Mouse (Mus musculus): ENCODE results near the gene Camk1d. TPM values are rescaled to one million over a fixed set of nuclear protein-coding genes. Genes with fewer than 3 reads are reported as not detected.

The Camk1d gene
- polyA plus RNA-seq, 1 experiment from 2014 or later, result 2.4 TPM

- Histone ChIP-seq H3K36me3 (no peaks in the 10 kb centered on the region), H3K4me2 (no peak overlapping the region), H3K9me3 (replicated peaks) (no peaks in the 10 kb centered on the region; the same call in 1 of the 2 replicates), H3K4me3 (no peak overlapping the region), H3K4me1 (replicated peaks) (peaks cover 3% of the 10 kb centered on the region; the same call in 1 of the 2 replicates), H3K27ac (no peak overlapping the region), H3K27me3 (no peaks in the 10 kb centered on the region), H3K9ac (no peak overlapping the region)
- WGBS, result 75% methylated on average over 6 of the region's 6 CpGs
- no peak for ATAC-seq (replicated peaks; ENCODE audit: insufficient number of reproducible peaks, insufficient read depth, low FRiP score, low read depth)
Observed at GRCm38 (mm10) chr2:5510042-5510441, 204.3 kb downstream of the Camk1d start.

- no peaks in the 10 kb centered on the region for H3K27me3 ChIP-seq
- H3K4me3 ChIP-seq, result no peak overlapping the region
- H3K4me2 ChIP-seq, result no peak overlapping the region
- no peak overlapping the region for H3K27ac ChIP-seq
- ATAC-seq (replicated peaks; ENCODE audit: insufficient number of reproducible peaks, insufficient read depth, low FRiP score, low read depth), result no peak
- H3K9me3 ChIP-seq (replicated peaks), result no peaks in the 10 kb centered on the region
- H3K9ac ChIP-seq, result no peak overlapping the region
- no peaks in the 10 kb centered on the region for H3K4me1 ChIP-seq (replicated peaks)
- H3K36me3 ChIP-seq, result no peaks in the 10 kb centered on the region
- WGBS, result 67% methylated on average over 4 of the region's 4 CpGs
Observed at GRCm38 (mm10) chr2:5499620-5500019, 214.7 kb downstream of the Camk1d start.

- H3K4me3 ChIP-seq, result no peak overlapping the region
- no peak overlapping the region for H3K27ac ChIP-seq
- no peaks in the 10 kb centered on the region for H3K4me1 ChIP-seq (replicated peaks)
- H3K27me3 ChIP-seq, result no peaks in the 10 kb centered on the region
- no peak for ATAC-seq (replicated peaks; ENCODE audit: insufficient number of reproducible peaks, insufficient read depth, low FRiP score, low read depth)
- WGBS, result 64% methylated on average over 5 of the region's 5 CpGs
- no peaks in the 10 kb centered on the region for H3K9me3 ChIP-seq (replicated peaks)
- no peaks in the 10 kb centered on the region for H3K36me3 ChIP-seq
- H3K4me2 ChIP-seq, result no peak overlapping the region
- H3K9ac ChIP-seq, result no peak overlapping the region
Observed at GRCm38 (mm10) chr2:5489916-5490315, 224.4 kb downstream of the Camk1d start.

DNA sequence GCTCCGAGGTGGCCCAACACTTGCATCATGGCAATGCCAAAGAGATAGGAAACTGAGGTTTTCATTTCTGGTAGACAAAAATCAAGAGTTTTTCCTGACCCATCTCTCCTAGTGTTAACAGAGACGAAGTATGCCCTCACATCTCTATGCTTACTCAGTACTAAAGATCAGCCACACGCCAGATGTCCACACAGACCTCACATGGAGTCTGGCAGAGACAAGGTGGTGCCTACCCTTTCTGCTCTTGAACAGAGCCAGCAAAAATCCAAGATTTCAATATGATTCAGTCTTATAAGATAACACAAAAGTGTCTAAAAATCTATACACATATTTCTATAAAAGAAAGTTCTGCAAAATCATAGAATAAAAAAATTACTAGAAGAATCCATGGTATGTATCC lies 227.0 kb downstream of the Camk1d start:
- Histone ChIP-seq H3K27ac (no peak overlapping the region), H3K4me1 (replicated peaks) (no peaks in the 10 kb centered on the region), H3K9me3 (replicated peaks) (no peaks in the 10 kb centered on the region), H3K4me2 (no peak overlapping the region), H3K27me3 (no peaks in the 10 kb centered on the region), H3K4me3 (no peak overlapping the region), H3K9ac (no peak overlapping the region), H3K36me3 (no peaks in the 10 kb centered on the region)
- WGBS, result 75% methylated on average over 3 of the region's 3 CpGs
- ATAC-seq (replicated peaks; ENCODE audit: insufficient number of reproducible peaks, insufficient read depth, low FRiP score, low read depth), result no peak

- ATAC-seq (replicated peaks; ENCODE audit: insufficient number of reproducible peaks, insufficient read depth, low FRiP score, low read depth), result no peak
- H3K9ac ChIP-seq, result no peak overlapping the region
- H3K4me1 ChIP-seq (replicated peaks), result no peaks in the 10 kb centered on the region
- H3K4me3 ChIP-seq, result no peak overlapping the region
- H3K36me3 ChIP-seq, result no peaks in the 10 kb centered on the region
- H3K4me2 ChIP-seq, result no peak overlapping the region
- no peaks in the 10 kb centered on the region for H3K27me3 ChIP-seq
- H3K9me3 ChIP-seq (replicated peaks), result no peaks in the 10 kb centered on the region
- 74% methylated on average over 7 of the region's 7 CpGs for WGBS
- no peak overlapping the region for H3K27ac ChIP-seq
Observed at GRCm38 (mm10) chr2:5486663-5487062, 227.7 kb downstream of the Camk1d start.

DNA sequence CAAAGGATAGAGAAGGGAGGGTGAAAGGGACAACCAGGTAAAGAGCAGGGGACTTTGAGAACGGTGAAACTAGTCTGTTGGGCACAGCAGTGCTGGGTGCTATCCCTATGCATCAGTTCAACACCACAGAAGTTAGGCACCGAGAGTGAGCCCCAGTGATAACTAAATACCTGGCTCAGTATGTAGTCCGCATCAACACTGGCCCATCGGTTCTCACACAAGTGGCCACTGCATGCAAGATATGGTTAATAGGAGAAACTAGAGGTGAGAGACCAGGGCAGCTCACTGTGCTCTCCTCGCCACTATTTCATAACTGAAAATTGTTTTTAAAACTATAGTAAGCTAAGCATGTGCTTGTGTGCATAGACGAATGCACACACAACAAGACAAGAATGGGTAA lies 228.5 kb downstream of the Camk1d start:
- H3K9ac ChIP-seq, result no peak overlapping the region
- H3K4me1 ChIP-seq (replicated peaks), result no peaks in the 10 kb centered on the region
- no peaks in the 10 kb centered on the region for H3K27me3 ChIP-seq
- H3K4me3 ChIP-seq, result no peak overlapping the region
- no peaks in the 10 kb centered on the region for H3K9me3 ChIP-seq (replicated peaks)
- H3K27ac ChIP-seq, result no peak overlapping the region
- H3K36me3 ChIP-seq, result no peaks in the 10 kb centered on the region
- no peak for ATAC-seq (replicated peaks; ENCODE audit: insufficient number of reproducible peaks, insufficient read depth, low FRiP score, low read depth)
- 87% methylated on average over 6 of the region's 6 CpGs for WGBS
- H3K4me2 ChIP-seq, result no peak overlapping the region

- Histone ChIP-seq H3K4me1 (replicated peaks) (no peaks in the 10 kb centered on the region), H3K4me3 (no peak overlapping the region), H3K9ac (no peak overlapping the region), H3K36me3 (no peaks in the 10 kb centered on the region), H3K9me3 (replicated peaks) (no peaks in the 10 kb centered on the region), H3K27me3 (no peaks in the 10 kb centered on the region), H3K4me2 (no peak overlapping the region), H3K27ac (no peak overlapping the region)
- WGBS, result 78% methylated on average over 3 of the region's 3 CpGs
- ATAC-seq (replicated peaks; ENCODE audit: insufficient number of reproducible peaks, insufficient read depth, low FRiP score, low read depth), result no peak
Observed at GRCm38 (mm10) chr2:5479886-5480285, 234.4 kb downstream of the Camk1d start.

DNA sequence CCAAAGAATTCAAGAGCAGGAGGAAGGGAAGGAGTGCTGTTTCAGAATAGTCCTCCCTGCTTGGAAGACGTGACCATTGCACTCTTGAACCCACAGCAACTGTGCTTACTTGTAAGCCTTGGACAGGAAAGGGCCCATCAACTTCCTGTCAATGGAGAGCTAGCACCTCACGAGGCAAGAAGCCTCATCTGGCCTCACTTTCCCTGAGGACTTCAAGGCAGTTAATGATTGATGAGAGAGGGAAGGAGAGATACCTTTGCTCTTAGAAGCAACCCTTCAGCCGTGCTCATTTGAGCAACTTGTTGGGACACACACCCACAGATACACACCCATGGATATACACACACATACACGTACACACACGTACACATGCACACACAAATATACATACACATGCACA lies 235.6 kb downstream of the Camk1d start:
- Histone ChIP-seq H3K4me3 (no peak overlapping the region), H3K27me3 (no peaks in the 10 kb centered on the region), H3K9me3 (replicated peaks) (no peaks in the 10 kb centered on the region), H3K27ac (no peak overlapping the region), H3K4me1 (replicated peaks) (no peaks in the 10 kb centered on the region), H3K4me2 (no peak overlapping the region), H3K36me3 (no peaks in the 10 kb centered on the region), H3K9ac (no peak overlapping the region)
- WGBS, result 87% methylated on average over 5 of the region's 5 CpGs
- no peak for ATAC-seq (replicated peaks; ENCODE audit: insufficient number of reproducible peaks, insufficient read depth, low FRiP score, low read depth)

DNA sequence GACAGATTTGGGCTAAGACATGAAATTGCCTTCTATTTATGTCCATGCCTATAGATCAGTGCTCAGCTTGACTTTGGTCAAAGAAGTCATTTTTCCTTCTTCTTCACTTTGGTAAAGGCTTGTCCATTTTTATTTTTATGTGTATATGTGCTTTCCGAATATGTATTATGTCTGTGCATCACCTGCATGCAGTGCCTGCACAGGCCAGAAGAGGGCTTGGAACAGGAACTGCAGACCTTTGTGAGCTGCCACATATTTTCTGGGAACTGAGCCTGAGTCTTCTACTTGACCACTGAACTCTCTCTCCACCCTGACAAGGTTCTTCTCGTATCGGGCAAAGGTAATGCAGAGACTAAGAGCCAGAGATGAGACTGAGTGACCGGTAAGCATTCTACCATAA lies 236.1 kb downstream of the Camk1d start:
- no peak overlapping the region for H3K9ac ChIP-seq
- H3K27me3 ChIP-seq, result no peaks in the 10 kb centered on the region
- WGBS, result 91% methylated on average over 4 of the region's 4 CpGs
- no peak overlapping the region for H3K4me3 ChIP-seq
- no peak overlapping the region for H3K4me2 ChIP-seq
- H3K36me3 ChIP-seq, result no peaks in the 10 kb centered on the region
- no peak for ATAC-seq (replicated peaks; ENCODE audit: insufficient number of reproducible peaks, insufficient read depth, low FRiP score, low read depth)
- no peaks in the 10 kb centered on the region for H3K9me3 ChIP-seq (replicated peaks)
- no peaks in the 10 kb centered on the region for H3K4me1 ChIP-seq (replicated peaks)
- no peak overlapping the region for H3K27ac ChIP-seq

DNA sequence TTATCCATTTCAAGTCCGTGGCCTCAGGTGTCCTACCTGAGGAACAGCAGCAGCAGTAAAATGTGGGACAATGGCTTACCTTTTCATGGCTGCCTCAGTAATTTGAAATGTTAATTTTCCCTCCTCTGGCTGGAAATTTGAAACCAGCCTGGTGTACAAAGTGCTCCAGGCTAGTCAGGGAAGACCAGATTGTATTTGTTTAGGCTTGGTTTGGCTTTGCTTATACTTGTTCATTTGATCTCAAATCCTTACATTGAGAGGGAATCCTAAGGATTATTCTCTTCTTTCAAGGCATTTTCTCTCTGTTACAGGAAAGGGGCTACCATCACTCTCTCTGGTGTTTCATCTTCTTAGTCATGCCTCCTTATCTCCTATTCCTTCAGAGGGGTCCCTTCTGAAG lies 236.8 kb downstream of the Camk1d start:
- Histone ChIP-seq H3K4me1 (replicated peaks) (no peaks in the 10 kb centered on the region), H3K36me3 (no peaks in the 10 kb centered on the region), H3K27ac (no peak overlapping the region), H3K4me2 (no peak overlapping the region), H3K27me3 (no peaks in the 10 kb centered on the region), H3K9ac (no peak overlapping the region), H3K4me3 (no peak overlapping the region), H3K9me3 (replicated peaks) (no peaks in the 10 kb centered on the region)
- WGBS, result 87% methylated on average over 1 of the region's 1 CpGs
- ATAC-seq (replicated peaks; ENCODE audit: insufficient number of reproducible peaks, insufficient read depth, low FRiP score, low read depth), result no peak

- H3K9me3 ChIP-seq (replicated peaks), result no peaks in the 10 kb centered on the region
- H3K4me3 ChIP-seq, result no peak overlapping the region
- no peaks in the 10 kb centered on the region for H3K4me1 ChIP-seq (replicated peaks)
- H3K9ac ChIP-seq, result no peak overlapping the region
- H3K4me2 ChIP-seq, result no peak overlapping the region
- H3K36me3 ChIP-seq, result no peaks in the 10 kb centered on the region
- H3K27me3 ChIP-seq, result no peaks in the 10 kb centered on the region
- no peak overlapping the region for H3K27ac ChIP-seq
- no peak for ATAC-seq (replicated peaks; ENCODE audit: insufficient number of reproducible peaks, insufficient read depth, low FRiP score, low read depth)
- WGBS, result 80% methylated on average over 4 of the region's 4 CpGs
Observed at GRCm38 (mm10) chr2:5469366-5469941, 244.9 kb downstream of the Camk1d start.

DNA sequence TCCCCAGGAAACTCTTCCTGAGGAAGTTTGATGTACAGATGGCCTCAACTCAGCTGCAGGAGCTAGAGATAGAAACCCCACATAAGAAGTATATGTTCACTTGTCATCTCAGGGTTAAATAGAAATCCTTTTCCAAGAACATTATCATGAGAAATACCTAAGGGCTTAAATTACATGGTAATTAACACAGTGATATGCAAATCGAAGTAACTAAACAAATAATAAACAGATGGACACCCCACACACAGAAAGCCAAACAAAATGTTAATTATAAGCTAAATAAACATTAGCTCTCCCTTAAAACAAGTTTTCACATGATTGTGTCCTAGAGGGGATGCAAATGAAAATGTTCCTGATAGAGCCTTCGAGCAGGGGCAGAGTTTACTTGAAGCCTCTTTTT lies 246.8 kb downstream of the Camk1d start:
- no peak overlapping the region for H3K4me2 ChIP-seq
- ATAC-seq (replicated peaks; ENCODE audit: insufficient number of reproducible peaks, insufficient read depth, low FRiP score, low read depth), result no peak
- H3K27me3 ChIP-seq, result no peaks in the 10 kb centered on the region
- no peaks in the 10 kb centered on the region for H3K9me3 ChIP-seq (replicated peaks)
- H3K4me1 ChIP-seq (replicated peaks), result no peaks in the 10 kb centered on the region
- H3K9ac ChIP-seq, result no peak overlapping the region
- 59% methylated on average over 2 of the region's 2 CpGs for WGBS
- H3K36me3 ChIP-seq, result no peaks in the 10 kb centered on the region
- no peak overlapping the region for H3K27ac ChIP-seq
- H3K4me3 ChIP-seq, result no peak overlapping the region

All from heart, embryonic 15.5 days (tissue).